In the genomic region with DNA sequence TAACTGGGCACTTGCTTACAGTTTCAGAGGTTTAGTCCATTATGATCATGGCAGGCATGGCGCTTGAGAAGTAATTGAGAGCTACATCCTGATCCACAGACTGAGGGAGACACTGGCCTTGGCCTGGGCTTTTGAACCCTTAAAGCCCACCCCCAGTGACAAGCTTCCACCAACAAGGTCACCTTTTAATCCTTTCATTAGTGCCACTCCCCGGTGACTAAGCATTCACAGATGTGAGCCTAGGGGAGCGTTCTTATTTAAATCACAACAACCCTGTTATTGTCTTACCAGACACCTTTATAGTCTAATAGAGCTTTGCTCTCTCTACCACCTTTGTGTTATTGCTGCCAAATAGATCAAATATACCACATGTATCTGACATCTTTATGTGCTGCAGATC, we compare ENCODE assay signal across 23 mouse cellular contexts.
"Had no signal": no experiment of that assay in that cellular context is flagged by ENCODE, and none has a peak within 500 bp of the region (broad histone marks: within the 10 kb centered on the region; RNA-seq: fewer than 3 reads in every experiment).

No protein-coding gene starts in this region.

- H3K27me3 ChIP-seq: limb, embryonic 13.5 days; liver, embryonic 12.5 days; liver, embryonic 15.5 days; lung, embryonic 15.5 days; megakaryocyte, embryonic 14.5 days; midbrain, embryonic 13.5 days; neural tube, embryonic 13.5 days had no signal

- H3K9me3 ChIP-seq: limb, embryonic 13.5 days; liver, embryonic 12.5 days; liver, embryonic 15.5 days; lung, embryonic 15.5 days; megakaryocyte, embryonic 14.5 days; midbrain, embryonic 10.5 days; midbrain, embryonic 13.5 days; neural tube, embryonic 13.5 days had no signal

- H3K36me3 ChIP-seq: limb, embryonic 13.5 days; liver, embryonic 12.5 days; liver, embryonic 15.5 days; lung, embryonic 15.5 days; midbrain, embryonic 10.5 days; midbrain, embryonic 13.5 days; neural tube, embryonic 13.5 days had no signal

- DNase-seq: kidney, postnatal 25 days; layer of hippocampus, adult 9-11 months; liver; lung, adult 18-20 months; lung, postnatal 10 days; lung, postnatal 36 days; retina, postnatal 1 day; right cerebral cortex, postnatal 25 days; spleen, adult 18-20 months; thymus, adult 18-20 months; thymus, postnatal 36 days had no signal

- H3K4me1 ChIP-seq: liver, embryonic 12.5 days; liver, embryonic 15.5 days; lung, embryonic 15.5 days; megakaryocyte, embryonic 14.5 days; midbrain, embryonic 10.5 days; midbrain, embryonic 13.5 days; neural tube, embryonic 13.5 days had no signal

- H3K27ac ChIP-seq: kidney, postnatal 0 days; layer of hippocampus, adult 2 months; left cerebral cortex, adult 2 months; limb, embryonic 13.5 days; liver, embryonic 12.5 days; liver, embryonic 15.5 days; lung, embryonic 15.5 days; midbrain, embryonic 10.5 days; midbrain, embryonic 13.5 days; neural tube, embryonic 13.5 days had no signal

- H3K9ac ChIP-seq: limb, embryonic 13.5 days; liver, embryonic 12.5 days; liver, embryonic 15.5 days; lung, embryonic 15.5 days; midbrain, embryonic 13.5 days; neural tube, embryonic 13.5 days had no signal

- H3K4me3 ChIP-seq: layer of hippocampus, adult 2 months; left cerebral cortex, adult 2 months; limb, embryonic 13.5 days; liver, embryonic 12.5 days; liver, embryonic 15.5 days; lung, embryonic 15.5 days; megakaryocyte, embryonic 14.5 days; midbrain, embryonic 10.5 days; midbrain, embryonic 13.5 days; myocyte; neural tube, embryonic 13.5 days had no signal
